Mouse (Mus musculus) telencephalon, adult 2 months (tissue): ENCODE results near the gene Cenpb.

Experiments
- DNase-seq: peaks from one replicate; pipeline ENCODE4 v3.0.0-alpha.2; 2011; ENCODE audit warnings: low read depth, low spot score

The Cenpb gene

GRCm38 (mm10) chr2:131139287-131139686, 40.6 kb downstream of the Cenpb start:
- DNase-seq, result no peak

DNA sequence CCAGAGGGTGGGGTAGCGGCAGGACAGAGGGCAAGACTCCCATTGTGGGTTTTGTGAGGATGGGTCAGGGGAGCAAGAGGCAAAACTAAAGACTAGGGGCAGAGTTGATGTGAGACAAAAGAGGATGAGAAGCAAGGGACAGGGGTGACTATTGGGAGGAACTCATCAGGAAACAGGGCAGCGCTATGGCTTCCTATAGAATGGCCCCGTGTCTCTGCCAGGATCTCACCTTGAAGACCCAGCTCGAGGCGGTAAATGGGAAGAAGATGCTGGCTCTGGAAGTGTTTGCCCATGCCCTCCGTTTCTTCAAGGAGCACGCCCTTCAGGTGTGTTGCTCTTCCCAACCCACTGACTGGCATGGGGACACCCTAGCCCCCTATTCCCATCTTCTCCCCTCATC, 41.1 kb downstream of the Cenpb start:
- no peak for DNase-seq

DNA sequence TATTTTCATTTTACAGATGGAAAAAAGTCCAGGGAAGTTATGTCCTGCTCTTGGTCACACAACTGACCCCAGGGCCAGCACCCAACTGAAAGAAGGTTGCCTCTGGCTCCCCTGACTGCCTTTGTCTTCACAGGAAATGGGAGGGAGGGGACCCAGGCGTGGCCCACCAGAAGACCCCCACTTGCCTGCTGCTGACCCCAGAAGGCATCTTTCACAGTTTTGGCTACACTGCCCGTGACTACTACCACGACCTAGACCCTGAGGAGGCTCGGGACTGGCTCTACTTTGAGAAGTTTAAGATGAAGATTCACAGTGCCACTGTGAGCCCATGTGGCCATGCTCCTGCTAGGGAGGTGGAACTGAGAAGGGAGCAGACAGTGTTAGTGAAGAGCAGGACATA, 41.6 kb downstream of the Cenpb start:
- DNase-seq, result no peak

DNA sequence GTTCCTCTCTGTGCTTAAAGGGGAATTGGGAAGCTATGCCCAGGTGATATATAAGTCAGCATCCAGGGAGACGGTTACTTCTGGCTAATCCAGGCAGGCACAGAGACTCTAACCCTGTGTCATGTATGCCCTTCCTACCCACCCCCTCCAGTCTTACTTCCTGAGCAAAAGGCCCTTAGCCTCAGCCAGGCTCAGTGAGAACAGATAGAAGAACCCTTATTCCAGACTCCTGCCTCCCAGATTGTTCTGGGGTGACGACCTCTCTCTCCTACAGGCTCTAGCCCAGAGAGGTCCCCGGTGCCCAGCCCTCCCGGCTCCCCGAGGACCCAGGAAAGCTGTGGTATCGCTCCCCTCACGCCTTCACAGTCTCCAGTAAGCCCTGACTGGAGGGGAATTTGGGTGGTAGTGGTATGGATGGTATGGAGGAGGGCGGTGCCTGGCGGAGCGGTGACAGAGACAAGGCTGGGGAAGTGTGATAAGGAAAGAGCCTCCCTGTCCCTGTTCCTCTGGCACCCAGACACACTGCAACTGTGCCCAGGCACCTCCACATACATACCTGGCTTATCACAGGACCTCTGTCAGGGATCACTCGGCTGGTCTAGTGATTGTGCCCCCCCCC, 44.2 kb downstream of the Cenpb start:
- DNase-seq, result no peak

DNA sequence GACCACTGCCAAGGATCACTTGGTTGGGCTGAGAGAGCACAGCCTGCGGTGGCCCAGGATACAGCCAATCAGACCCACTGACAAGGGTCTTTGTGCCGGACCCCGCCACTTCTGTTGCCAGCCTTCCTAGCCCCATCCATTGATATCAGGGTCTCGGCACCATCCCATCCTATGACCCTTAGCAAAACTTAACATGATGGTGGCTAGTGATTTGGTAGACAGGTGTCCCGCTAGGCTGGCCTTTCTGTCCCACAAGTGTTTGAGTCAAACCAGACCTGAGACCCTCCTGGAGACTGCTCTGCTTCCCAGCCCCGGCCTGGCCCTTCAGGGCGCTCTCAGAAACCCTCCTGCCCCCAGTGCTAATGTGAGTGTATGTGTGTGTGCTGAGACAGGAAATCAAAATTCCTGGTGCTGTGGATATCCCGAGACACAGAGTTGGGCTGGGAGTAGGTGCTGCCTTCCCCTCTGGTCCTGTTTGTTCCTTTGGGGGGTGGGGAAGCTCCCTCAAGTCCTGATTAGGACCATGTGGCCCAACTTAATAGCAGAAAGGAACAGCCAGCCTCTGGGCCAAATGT, 45.0 kb downstream of the Cenpb start:
- DNase-seq, result no peak

DNA sequence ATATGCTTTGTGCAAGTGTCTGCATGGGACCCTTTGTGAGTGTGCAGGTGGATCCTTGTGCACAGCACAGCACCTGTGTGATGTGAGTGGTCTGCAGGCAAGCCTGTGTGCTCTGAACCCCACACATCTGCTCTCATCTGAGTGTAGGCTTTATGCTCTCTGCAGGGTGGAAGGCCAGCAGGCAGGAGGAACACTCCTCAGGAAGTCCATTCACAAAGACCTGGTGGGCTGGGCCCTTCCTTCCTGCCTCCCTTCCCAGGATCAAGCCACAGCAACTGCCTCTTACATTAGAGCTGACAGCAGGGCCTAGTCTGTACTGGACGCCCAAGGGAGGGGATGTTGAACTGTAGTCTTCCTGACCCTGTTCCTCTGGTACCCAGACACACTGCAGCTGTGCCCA, 45.5 kb downstream of the Cenpb start:
- DNase-seq, result no peak

DNA sequence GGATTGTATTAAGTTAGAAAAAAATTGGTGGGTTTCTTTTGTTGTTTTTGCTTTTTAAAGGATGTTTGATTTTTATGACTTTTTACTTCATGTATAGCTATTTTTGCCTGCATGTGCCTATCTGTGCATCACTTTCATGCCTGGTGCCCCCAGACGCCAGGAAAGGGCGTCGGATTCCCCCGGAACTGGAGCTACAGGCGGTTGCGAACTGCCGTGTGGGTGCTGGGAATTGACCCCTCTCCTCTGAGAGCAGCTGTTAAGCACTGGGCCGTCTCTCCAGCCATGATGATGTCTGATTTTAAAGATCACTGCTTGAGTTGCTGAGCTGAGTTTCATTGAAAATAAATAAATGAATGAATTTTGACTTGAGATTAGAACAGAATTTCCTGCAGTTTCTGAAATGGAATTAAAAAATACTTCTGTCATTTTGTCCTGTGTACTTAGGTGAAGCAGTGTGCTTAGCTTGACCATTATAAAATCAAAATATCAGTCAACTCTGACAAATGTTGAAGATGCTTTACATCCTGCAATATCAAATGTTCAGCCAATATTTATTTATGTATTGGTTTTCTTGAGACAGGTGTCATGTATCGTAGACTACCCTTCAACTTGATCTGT, 46.8 kb downstream of the Cenpb start, which contains the start of gene Gm11037:
Gene Gm11037, plus strand, starts transcription at position 568 of the 618 bp plus-strand sequence.
- DNase-seq, result no peak

DNA sequence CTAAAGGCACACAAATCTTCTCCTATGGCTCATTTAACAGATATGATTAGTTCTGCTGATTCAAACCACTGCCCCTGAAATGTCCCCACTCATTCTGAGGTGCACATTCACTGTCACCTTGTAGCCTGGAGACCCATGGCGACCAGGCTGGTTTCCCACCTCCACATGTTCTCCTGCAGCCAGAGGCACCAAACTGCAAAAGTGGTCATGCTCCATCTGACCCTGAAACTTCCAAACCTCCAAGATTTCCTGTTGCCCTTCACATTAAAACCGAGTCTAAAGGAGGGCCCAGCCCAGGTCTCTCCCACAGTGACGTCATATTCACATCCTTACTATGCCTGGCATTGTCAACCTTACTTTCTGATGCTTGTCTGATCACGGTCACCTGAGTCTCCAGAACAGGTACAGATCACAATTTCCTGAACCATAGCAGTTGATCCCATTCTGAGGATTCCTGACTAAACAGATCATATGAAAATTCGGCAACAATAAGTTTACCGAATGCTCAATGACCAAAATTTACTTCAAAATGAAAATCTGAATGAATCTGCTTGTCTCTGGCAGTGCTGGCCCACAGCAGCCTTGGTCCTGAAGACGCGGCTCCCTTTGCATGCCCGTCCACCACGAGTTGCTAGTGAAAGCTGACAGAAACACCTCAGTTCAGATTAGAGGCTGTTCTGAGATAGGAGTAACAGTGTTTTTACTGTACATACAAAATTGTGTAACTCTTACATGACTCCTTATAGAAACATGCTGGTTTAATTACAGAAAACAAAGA, 47.6 kb downstream of the Cenpb start:
- DNase-seq, result no peak

- DNase-seq, result no peak
Observed at GRCm38 (mm10) chr2:131130849-131131248, 49.0 kb downstream of the Cenpb start.

GRCm38 (mm10) chr2:131129836-131130235, 50.0 kb downstream of the Cenpb start:
- no peak for DNase-seq

DNA sequence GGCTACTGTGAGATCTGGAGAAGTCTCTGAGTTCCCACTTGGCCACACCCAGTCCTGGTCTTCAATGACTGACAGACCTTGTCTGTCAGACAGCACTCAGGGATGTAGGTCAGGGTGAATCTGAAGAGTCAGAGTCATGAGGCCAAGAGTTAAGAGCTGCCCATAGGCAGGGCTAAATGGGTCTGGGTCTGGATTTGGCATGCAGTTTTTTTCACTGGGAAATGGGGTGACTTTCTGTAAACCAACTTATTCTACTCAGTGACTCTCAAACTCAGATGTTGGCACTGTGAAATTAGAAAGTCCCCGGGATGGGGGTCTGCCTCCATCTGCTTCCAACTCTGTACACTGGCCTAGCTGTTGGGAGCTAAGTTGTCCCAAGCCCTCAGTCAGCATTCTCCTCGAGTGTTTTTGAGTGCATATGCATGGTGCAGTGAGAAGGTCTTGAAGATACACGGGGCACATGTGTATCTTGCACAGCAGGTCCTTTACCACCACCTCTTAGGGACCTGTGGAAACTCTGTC, 51.2 kb downstream of the Cenpb start:
- no peak for DNase-seq

DNA sequence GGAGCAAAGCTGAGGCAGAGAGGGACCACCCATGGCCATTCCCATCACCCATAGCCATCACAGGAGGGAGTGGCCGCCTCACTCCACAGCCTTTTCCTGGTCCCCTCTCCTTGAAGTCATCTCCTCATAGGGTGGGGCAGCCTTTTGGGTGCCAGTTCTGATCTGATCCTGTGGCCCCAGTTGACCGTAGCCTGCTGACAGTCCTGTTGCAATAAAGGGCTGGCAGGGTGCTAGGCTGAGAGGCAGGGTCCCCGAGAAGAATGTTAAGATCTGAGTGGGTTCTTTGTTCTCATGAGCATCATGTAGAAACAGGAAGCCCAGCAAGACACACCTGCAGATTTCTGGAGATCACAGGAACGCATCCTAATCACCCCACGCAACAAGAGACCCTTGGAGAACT, 51.7 kb downstream of the Cenpb start:
- DNase-seq, result no peak

GRCm38 (mm10) chr2:131127161-131127730, 52.6 kb downstream of the Cenpb start, which contains the start of gene Hspa12b:
Hspa12b (plus strand) TSS chr2:131127280.
- DNase-seq, result no peak

- DNase-seq, result no peak
Observed at GRCm38 (mm10) chr2:131125964-131126815, 53.7 kb downstream of the Cenpb start.
